Mouse (Mus musculus): Measurements from ENCODE around the gene Nlgn3. TPM values are rescaled to one million over a fixed set of nuclear protein-coding genes. Genes with fewer than 3 reads are reported as not detected.

Nlgn3 gene
- total RNA-seq (2022) = 1 to 10 TPM in 1 of 4 experiments, under 1 TPM in 3; 0.34 to 1.2 (median 0.78) TPM

- DNase-seq (ENCODE audit: low spot score) = no peak
These were observed at the start of gene Nlgn3 for GRCm38 (mm10) chrX:101299055-101299454. Gene Nlgn3 (plus strand): TSS chrX:101299168.

GRCm38 (mm10) chrX:101253952-101254729 lies 44.8 kb upstream of the Nlgn3 start, which contains the start of gene Foxo4:
Gene Foxo4 (plus strand): TSS chrX:101254528.
- peak; percentile 87 for DNase-seq (ENCODE audit: low spot score)

- DNase-seq (ENCODE audit: low spot score) = no peak
These were observed 44.2 kb upstream of the Nlgn3 start for GRCm38 (mm10) chrX:101254740-101255139.

DNA sequence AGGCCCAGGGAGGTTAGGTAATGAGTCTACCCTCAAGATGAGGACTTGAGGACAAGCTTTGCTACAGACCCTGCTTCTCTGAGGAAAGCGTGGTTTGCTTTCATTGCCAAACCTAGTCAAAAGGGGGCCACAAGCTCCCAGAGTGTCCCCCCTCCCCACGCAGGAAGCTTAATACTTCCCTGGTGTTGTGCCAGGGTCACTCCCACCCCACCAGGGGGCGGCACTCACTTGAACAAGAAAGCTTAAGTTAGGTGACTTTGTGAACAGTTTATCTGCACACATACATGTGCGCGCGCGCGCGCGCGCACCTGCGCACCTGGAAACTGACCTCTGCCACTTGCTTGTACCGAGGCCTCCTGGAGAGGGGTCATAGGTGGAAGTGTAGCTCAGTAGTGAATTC lies 42.4 kb upstream of the Nlgn3 start:
- no peak for DNase-seq (ENCODE audit: low spot score)

DNA sequence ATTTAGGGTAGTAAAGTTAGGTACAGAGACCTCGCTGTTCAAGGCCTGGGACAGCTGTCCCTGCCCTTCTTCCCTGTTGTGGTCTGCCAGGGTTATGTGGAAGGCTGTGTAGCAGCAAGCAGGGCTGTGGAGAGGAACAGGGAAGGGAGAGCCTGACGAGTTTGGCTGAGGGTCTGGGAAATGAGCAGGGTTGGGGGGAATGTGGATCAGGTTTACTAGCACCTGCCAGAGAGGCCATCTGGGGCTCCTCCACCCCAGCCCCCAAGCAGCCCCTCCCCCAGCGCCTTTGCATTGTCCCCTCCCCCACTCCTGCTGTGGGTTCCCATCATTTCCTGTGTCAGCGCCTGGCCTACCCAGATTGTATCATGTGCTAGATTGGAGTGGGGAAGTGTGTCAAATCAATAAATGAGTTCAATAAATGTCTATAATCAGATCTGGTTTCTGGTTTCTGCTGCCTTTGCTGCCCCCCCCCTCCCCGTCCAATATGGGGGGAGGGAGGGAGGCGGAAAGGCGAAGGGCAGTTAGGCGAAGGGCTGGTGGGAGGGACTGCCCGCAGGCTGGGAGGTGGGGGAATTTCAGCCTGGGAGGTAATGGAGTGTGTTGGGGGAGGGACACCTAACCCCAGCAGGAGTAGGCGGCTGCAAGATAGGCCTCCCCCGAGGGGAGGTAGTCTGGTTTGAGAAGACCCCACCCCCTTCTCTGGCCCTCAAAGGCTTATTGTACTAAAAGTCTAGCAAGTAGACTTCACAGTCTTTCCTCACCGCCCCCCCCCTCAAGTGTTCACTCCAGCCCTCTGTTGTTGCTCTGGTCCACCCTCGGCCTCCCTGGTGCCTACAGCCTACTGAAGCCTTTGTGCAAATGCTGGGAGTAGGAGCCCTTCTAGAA lies 38.3 kb upstream of the Nlgn3 start:
- no peak for DNase-seq (ENCODE audit: low spot score)

- DNase-seq (ENCODE audit: low spot score) = no peak
These were observed 35.1 kb upstream of the Nlgn3 start, which contains the start of gene Gm614 for GRCm38 (mm10) chrX:101263892-101264291. Gene Gm614 (minus strand): TSS chrX:101263992.

DNA sequence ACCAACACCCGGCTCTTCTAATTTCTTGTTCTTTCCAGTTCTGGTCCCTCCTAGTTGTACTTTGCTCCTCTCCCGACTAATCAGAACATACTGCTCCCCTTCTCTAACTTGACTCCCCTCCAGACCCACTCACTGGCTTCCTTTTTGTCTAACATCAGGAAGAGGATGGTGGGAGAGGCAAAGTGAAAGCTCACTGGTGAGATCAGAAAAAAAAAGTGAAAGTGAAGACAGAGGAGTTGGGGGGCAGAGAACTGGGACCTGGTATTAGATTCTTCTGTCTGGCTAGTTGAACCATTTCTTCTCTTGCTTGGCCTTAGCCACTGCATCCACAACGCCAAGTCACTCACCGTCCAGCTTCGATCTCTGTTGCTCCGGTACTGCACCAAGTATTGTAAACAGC lies 32.3 kb upstream of the Nlgn3 start:
- DNase-seq (ENCODE audit: low spot score) = no peak

GRCm38 (mm10) chrX:101268025-101268754 lies 30.8 kb upstream of the Nlgn3 start, which contains the start of gene Il2rg:
Gene Il2rg (minus strand): TSS chrX:101268255.
- peak; percentile 15 for DNase-seq (ENCODE audit: low spot score)

- DNase-seq (ENCODE audit: low spot score) = no peak
These were observed 30.2 kb upstream of the Nlgn3 start, which contains the start of gene Gm20489 for GRCm38 (mm10) chrX:101268755-101269124. Gene Gm20489 (minus strand): TSS chrX:101269023.

GRCm38 (mm10) chrX:101273410-101273809 lies 25.6 kb upstream of the Nlgn3 start:
- DNase-seq (ENCODE audit: low spot score) = no peak

- DNase-seq (ENCODE audit: low spot score) = peak; percentile 88
These were observed 24.9 kb upstream of the Nlgn3 start, which contains the start of gene Med12 for GRCm38 (mm10) chrX:101273875-101274738. Gene Med12 (plus strand): TSS chrX:101274030.

GRCm38 (mm10) chrX:101282813-101283212 lies 16.2 kb upstream of the Nlgn3 start:
- DNase-seq (ENCODE audit: low spot score) = no peak

DNA sequence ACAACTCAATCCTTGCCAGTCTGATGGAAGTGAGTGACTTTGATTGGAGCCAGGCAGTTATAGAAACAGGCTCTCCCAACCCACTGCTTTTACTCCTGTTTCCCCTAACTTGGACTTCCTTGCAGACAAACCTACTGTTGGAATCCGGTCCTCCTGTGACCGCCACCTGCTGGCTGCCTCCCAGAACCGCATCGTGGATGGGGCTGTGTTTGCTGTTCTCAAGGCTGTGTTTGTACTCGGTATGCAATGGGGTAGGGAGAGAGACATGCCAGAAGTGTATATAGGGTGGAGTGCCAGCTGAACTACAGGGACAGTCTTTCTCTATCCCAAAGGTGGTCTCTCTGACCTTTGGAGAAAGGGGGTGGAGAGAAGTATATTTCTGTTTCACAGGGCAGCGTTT lies 13.4 kb upstream of the Nlgn3 start:
- DNase-seq (ENCODE audit: low spot score) = no peak

DNA sequence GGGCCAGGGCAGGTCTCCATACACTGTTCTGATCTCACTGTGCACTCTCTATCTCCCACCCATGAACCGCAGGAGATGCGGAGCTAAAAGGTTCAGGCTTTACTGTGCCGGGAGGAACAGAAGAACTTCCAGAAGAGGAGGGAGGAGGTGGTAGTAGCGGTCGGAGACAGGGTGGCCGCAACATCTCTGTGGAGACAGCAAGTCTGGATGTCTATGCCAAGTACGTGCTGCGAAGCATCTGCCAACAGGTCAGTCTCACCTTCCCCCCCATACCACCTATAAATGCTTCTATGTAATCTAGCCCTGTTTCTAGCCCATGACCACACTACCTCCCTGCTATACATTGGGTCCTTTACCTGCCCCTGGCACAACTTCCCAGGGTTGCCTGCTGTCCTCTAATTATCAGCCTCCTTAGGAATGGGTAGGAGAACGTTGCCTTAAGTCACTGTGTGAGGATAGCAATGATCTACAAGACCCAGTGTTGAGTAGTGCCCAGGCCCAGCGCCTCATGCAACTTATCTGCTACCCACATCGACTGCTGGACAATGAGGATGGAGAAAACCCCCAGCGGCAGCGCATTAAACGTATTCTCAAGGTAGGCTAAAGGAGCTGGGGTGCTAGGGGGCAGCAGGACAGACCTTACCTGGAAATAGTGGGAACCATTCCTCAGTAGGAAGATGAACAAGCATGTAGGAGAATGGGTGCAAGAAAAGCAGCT lies 12.9 kb upstream of the Nlgn3 start:
- DNase-seq (ENCODE audit: low spot score) = no peak

DNA sequence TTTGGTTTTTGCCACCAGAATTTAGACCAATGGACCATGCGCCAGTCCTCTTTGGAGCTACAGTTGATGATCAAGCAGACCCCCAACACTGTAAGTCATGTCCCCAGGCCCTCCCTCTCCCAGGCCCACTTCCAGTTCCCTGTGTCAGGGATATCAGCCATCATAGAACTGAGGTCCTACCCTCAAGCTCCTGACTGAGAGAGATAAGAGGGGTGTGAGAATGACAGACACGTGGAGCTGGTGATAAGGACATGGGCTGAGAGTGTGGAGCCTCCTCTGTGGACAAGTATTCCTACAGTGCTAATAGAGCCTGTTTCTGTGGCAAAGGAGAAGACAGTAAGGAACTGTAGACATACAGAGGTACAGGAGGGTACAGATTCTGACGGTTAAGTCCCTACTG lies 11.4 kb upstream of the Nlgn3 start:
- no peak for DNase-seq (ENCODE audit: low spot score)

DNA sequence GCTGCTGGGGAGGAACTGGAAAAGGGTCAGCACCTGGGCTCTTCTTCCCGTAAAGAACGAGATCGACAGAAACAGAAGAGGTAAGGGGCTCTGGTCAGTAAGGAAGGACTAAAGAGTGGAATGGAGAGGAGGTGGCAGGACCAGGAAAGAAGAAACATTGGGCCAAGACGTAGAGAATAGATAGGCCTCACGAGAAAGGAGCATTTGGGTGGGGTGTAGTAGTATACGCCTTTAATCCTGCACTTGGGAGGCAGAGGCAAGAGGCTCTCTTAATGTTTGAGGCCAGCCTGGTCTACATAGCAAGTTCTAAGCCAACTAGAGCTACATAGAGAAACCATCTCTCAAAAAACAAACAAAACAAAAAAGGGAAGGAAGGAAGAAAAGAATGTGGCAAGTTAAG lies 10.5 kb upstream of the Nlgn3 start:
- no peak for DNase-seq (ENCODE audit: low spot score)

DNA sequence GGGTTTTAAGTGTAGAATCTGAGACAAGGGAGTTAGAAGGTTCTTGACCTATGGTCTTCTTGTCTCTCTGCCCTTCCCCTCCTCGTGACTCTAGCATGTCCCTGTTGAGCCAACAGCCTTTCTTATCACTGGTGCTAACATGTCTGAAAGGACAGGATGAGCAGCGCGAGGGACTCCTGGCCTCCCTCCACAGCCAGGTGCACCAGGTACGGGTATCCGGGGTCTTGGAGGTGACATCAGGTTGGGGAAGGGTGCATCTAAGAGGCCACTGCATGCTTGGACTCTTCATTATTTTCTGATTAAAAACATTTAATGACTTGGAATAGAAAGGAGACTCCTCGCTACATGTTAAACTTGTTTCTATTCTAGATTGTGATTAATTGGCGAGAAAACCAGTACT lies 9.9 kb upstream of the Nlgn3 start:
- DNase-seq (ENCODE audit: low spot score) = no peak

DNA sequence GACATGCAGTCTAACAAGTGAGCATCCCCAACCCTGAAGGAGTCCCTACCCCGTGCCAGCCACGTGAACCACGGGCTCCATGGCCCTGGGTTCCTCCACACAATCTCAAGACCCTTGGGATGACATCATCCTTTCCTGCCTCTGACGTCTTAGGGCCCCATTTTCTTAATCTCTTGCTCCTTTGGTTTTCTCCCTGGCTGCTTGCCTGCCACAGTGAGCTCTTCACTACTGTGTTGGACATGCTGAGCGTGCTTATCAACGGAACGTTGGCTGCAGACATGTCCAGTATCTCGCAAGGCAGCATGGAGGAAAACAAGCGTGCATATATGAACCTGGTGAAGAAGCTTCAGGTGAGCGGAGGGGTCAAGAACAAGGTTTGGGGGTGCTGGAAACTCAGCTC lies 8.9 kb upstream of the Nlgn3 start:
- no peak for DNase-seq (ENCODE audit: low spot score)

DNA sequence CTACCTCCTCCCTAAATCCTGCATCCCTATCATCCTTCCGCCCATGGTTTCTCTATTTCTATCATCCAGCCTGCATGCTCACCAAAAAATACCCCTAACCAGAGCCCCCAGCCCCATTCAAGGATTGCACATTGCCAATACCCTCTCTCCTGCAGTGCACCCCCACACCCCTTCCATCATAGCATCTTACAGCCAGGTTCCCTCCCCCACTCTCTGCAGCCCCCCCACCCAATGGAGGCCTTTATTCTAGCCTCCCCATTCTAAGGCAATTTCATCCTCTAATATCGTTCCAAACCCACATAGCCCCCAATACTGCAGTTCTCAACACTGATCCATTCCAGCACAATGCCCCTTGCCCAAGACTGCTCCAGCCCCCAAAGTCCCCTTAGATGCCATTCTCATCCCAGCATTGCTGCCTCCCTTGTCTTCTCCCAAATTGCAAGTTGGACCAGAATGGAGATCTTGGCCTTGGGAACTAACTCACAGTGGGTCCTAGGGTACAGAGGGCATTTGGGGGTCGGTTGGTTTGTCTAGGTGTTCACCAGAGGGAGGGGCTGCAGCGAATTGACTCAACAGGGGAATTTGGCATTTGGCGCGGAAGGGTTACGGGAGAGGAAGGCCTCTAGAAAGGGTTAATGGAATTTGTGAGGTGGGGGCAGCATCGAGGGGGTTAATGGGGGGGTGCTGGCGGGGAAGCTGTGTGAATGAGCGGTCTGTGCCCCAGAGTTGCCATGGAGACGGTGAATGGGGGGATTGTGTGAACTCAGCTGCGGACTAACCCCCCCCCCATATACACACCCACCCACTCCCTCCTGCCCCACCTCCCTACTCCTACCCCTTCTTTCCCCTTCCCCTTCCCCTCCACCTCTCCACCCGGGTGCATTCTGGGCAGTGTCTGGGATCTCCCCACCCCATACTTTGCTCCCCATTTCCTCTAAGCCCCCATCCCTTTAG lies 782 bp downstream of the Nlgn3 start:
- DNase-seq (ENCODE audit: low spot score) = no peak

All from heart, adult 8-10 months (tissue).